7 mouse cellular contexts compared by ENCODE assay signal in genomic region chr12:99757754-99758526, GRCm38 (mm10).
DNase-seq lines count a peak whose midpoint lies in the region.

No protein-coding gene starts in this region.

- DNase-seq in right cerebral cortex, postnatal 4 days = peak; percentile 19
- DNase-seq in right cerebral cortex, adult 18-20 months = no peak
- DNase-seq in heart, postnatal 4 days = peak; percentile 17
- peak; percentile 23 for DNase-seq in lung, postnatal 36 days
- no peak for DNase-seq in layer of hippocampus, adult 18-20 months (ENCODE audit: low spot score in 2 of 2)
- no peak for DNase-seq in frontal cortex, postnatal 14 days (ENCODE audit: low spot score in 2 of 2)
- DNase-seq in layer of hippocampus, adult 11-12 months (ENCODE audit: low spot score) = no peak

Comparison
In these comparisons a context has a peak if more than half of its experiments do, and no peak if none do; other contexts are left out.
1. DNase-seq: peak in right cerebral cortex, postnatal 4 days (single experiment), heart, postnatal 4 days (single experiment) and lung, postnatal 36 days (single experiment); none in right cerebral cortex, adult 18-20 months (single experiment), layer of hippocampus, adult 18-20 months (0 of 2), frontal cortex, postnatal 14 days (0 of 2) and layer of hippocampus, adult 11-12 months (single experiment).